Mouse (Mus musculus) C2C12 (cell line): Measurements from ENCODE around the gene Calm2.

Source experiments
- CTCF ChIP-seq: IDR thresholded peaks from one replicate; pipeline ENCODE4 v1.5.1; 2011; ENCODE audit not compliant: control insufficient read depth, insufficient read depth, insufficient read length
- USF1 ChIP-seq: IDR thresholded peaks from one replicate; pipeline ENCODE4 v1.6.1; 2011; ENCODE audit warnings: low read depth, mild to moderate bottlenecking, control low read depth, moderate library complexity

- TF ChIP-seq CTCF (no peak), USF1 (no peak)
These were observed 13.3 kb upstream of the Calm2 start for GRCm38 (mm10) chr17:87459750-87460668.
